Mouse (Mus musculus) ovary, adult 10 weeks (tissue): ENCODE results near the gene Sp100. TPM values are rescaled to one million over a fixed set of nuclear protein-coding genes. Genes with fewer than 3 reads are reported as not detected.

ENCODE experiments used
- polyA plus RNA-seq: library from polyadenylated mRNA; stranded (reverse); fragments of 350-450 nt; fragmentation: Illumina TruSeq; extraction: RNeasy Lipid Tissue Mini Kit (QIAGEN cat#74804); gene quantifications from one replicate; pipeline ENCODE4 v1.2.3, GENCODE M21; 2014

The Sp100 gene
- 54.3 TPM for polyA plus RNA-seq

GRCm38 (mm10) chr1:85649881-85650280 lies at the start of gene Sp100:
TSS of gene Sp100 (plus strand) at chr1:85649988.

GRCm38 (mm10) chr1:85600078-85600477 lies 49.7 kb upstream of the Sp100 start, which contains the start of gene Sp140:
TSS of gene Sp140 (plus strand) at chr1:85600378.

Other genes starting within 250 kb of the Sp100 start
- not detected for gene G530012D18Rik, start 74.3 kb upstream of the Sp100 start, polyA plus RNA-seq
- 8.3 TPM for gene Sp110, start 51.2 kb upstream of the Sp100 start, polyA plus RNA-seq
- 7.0 TPM for gene Sp140, start 49.6 kb upstream of the Sp100 start, polyA plus RNA-seq
- gene A630001G21Rik, start 128.7 kb downstream of the Sp100 start, polyA plus RNA-seq: 1.6 TPM
- 214 TPM for gene Cab39, start 143.5 kb downstream of the Sp100 start, polyA plus RNA-seq
- gene Itm2c, start 244.3 kb downstream of the Sp100 start, polyA plus RNA-seq: 5.5 TPM